Mouse (Mus musculus): Measurements from ENCODE around the gene B3gnt7. TPM values are rescaled to one million over a fixed set of nuclear protein-coding genes. Genes with fewer than 3 reads are reported as not detected.
A peak's percentile ranks its signal among the peaks of the same experiment; 100 is the strongest.
"Not testable (repeated sequence)": the region's sequence is repeated elsewhere in the genome, so short reads cannot be mapped to it uniquely, and the experiment has no call there.

The B3gnt7 gene
- total RNA-seq, 1 experiment from 2014 or later, result 0.12 TPM

DNA sequence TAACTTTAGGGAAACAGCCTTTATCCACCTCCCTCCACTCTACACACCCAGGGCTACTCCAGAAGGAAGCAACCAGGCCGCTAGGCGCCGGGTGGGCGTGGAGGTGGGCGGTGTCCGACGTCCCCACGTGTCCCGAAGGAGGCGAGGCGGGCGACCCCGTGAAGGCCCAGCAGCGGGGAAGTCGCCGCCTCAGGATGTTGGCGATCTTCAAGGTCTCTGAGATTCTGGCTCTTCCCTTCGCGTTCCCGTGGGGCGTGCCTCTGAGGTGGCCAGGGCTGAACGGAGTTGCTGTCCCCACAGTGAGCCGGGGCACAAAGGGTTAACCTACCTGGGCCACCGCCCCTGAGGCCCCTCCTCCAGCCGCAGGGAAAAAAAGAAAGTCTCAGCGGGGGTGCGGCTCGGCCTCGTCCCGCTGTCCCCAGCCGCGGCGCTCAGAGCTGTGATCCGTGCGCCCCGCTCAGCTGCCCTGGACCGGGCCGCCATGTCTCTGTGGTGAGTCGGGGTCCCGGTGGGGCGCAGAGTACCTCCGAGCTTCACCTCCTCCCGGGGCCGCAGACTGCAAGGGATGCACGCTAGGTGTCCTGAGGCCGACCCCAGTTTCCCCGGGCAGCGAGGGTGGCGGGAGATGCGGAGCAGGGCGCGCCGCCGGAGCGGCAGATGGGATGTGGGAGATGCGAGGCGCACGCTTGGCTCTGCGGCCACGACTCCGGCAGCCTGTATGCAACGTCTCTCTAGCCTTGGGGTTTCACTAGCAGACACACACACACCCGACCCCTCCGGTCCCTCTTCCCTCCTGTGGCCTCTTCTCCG lies 636 bp downstream of the B3gnt7 start:
- DNase-seq, result peak; percentile 55

DNA sequence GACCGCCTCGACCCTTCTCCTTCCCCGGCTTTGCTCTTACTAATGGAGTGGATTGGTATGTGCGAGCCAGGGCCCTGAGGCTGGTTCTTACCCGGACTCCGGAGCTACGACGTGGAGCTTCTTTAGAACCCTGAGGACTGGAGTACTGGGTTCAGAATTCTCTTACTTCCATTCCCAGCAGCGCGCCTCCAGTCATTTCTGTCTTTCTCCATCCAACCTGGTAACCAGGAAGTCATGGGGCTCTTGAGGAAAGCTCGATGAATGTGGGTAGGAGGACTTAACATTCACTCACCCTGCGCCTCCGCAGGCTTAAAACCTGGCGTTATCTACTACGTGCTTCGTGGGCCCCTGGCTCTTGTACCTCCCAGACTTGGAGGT lies 1.2 kb downstream of the B3gnt7 start:
- no peak for DNase-seq

DNA sequence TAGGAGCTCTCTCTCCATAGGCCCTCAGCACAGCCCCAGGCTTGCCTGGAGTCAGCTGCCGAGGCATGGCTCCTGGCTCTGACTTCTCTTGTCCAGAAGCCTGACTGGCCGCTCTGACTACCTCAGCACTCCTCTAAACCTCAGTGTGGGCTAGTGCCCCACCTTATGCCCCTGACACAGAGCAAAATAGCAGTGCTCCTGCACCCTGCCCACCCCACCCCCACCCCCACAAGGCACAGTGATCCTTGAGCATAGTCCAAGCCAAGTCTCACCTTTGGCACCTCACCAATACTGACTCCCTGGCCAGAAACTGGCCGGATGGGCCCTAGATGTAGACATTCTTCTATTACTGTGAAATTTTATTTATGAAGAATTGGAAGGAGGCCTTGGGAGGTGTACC lies 4.1 kb downstream of the B3gnt7 start:
- no peak for DNase-seq

DNA sequence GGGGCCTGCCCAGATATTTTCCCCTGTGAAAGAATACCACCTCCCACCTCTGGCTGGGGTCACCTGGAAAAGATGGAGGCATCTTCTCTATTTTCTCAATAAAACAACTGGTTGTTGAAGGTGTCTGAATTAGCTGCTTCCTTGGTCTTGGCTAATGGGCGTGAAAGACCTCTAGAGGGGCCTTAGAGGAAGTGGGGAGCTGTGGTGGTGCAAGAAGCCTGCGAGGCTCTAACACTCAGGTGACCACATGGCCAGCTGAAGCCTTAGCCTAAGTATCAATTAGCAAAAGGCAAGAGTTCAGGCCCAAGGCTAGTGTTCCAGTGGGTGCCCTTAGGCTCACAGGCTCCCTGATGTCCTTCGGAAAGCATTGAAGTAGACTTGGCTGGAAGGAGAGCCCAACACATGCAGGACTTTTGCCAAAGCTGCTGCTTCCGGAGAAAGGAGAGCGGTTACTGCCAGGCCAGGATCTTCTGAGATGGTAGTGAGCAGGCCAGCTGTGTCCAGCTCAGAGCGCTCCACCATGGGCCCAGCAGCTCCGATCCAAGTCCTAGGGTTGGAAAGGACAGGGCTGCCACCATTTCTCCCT lies 4.6 kb downstream of the B3gnt7 start:
- DNase-seq, result no peak

DNA sequence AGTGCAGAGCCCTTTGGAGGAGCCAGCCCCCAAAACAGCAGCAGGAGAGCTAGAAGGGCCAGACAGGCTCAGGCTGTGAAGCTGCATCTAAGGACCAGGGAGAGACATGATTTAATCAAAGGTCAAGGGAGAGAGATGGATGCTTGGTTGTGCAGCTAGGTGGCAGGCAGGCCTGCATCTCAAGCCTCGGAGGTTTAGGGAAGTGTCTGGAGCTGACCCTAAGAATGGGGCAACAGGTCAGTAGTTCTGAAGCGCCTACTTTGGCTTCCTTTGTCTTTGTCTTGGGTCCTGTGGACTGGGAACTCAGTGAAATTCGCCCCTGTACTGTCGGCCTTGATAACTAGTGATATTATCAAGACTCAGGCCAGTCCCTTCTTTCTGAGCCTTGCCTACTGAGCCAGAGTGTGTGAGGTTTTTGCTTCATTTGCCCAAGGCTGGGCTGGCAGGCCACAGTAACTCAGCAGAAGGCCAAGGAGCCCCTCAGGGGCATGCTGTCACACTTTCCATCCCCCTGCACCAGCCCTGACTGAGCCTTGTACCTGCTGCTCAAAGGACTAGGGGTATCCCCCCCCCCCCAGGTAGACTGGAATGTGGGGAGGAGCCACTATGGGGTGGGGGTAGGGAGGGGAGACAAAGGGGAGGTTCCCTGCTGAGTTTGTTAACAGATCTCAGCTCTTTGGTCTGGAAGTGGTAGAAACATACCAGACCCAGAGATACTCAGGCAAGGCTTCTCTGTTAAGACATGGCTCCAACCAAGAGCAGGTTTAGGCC lies 5.4 kb downstream of the B3gnt7 start:
- no peak for DNase-seq

DNA sequence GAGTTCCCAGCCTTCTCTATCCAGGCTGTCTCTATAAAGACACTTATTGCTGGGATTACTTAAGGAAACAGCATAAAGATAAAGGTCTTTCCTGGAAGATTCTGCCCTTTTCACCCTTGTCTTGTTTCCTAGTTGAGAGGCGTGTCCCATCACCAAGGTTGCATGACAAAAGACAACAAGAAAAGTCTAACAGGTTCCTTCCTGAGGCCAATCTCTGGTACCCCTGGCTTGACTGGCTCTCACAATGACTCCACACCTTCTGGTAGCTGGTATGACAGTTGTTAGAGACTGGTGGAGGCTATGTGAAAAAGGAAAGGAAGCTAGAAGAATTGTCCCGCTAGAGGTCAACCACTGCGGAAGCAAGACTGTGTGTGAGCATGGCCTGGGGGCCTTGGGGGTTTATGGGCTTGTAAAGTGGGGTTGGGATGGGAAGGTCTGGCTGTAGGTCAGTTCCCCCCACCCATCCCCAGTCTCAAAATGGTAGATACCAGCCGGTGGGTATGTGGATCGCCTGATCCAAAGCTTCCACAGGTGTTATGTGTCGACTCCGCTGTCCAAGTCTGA lies 6.7 kb downstream of the B3gnt7 start:
- no peak for DNase-seq

DNA sequence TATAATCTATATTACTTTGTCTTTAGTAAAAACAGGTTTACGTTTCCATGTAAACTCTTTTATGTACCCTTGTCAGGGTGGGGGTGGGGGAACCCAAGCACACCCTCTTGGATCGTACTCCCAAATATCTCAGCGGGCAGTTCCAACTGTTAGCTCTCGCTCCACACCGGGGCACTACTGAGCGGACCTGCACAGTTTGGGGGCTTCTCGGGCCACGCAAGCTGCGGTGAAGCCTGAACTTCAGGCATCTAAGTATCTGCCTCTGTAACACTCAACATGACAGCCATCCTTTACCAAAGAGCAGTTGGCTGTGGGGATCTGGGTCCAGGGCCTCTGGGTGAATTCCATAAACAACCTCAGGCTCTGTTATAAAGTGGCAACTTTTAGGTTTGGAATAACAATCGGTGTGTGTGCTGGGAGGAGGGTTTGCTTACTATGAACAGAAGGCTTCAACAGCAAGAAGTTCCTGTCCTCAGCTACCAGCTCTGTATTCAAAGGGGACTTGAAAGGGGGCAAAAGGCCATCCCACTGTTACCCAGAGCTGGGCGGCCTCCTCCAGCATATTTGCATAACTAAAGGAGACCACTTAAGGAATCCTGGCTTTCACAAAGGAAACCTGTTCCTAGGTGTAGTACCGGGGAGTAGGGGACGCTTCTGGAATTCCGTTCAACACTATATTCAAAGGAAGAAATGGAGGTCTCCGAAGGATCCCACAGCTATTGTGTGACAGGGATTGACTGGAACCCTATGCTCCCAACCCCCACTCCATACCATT lies 8.1 kb downstream of the B3gnt7 start:
- no peak for DNase-seq

DNA sequence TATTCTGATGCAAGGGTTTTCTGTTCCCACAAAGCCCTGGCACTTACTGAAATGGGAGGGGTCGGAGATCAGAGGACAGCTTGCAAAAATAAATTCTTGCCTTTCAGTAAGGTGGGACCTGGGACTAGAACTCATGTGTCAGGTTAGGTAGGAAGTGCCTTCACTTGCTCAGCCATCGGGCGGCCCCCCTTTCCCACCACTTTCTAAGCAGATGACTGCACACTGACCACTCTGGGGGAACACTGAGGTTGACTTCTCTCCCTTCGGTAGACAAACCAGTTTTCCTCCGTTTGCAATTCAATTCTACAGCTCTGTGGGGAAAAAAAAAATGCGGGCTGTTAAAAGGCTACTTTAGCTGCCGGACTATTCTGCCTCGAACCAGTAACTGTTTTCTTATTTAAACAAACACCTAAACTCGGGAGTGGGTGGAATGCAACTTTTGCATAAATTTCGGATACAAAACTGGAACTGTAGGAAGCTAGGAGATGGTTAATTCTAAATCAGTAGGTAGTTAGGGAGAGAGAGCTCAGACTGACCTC lies 8.9 kb downstream of the B3gnt7 start:
- DNase-seq, result no peak

DNA sequence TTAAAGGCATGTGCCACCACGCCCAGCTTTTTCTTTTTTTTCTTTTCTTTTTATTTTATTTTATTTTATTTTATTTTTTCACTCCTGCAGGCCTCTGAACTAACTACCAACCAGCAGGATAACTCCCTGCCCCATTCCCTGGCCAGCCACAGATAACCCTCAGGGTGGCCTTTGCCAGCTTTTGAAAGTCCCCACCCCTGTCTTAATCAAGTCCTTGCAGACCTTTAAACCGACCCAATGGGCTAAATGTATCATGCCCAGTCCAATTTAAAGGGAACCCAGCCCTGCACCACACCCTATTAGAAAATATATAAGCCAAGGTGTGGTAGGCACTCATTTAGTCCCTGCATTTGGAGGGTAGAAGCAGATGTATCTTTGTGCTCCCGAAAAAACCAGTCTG lies 9.6 kb downstream of the B3gnt7 start:
- DNase-seq, result no peak

DNA sequence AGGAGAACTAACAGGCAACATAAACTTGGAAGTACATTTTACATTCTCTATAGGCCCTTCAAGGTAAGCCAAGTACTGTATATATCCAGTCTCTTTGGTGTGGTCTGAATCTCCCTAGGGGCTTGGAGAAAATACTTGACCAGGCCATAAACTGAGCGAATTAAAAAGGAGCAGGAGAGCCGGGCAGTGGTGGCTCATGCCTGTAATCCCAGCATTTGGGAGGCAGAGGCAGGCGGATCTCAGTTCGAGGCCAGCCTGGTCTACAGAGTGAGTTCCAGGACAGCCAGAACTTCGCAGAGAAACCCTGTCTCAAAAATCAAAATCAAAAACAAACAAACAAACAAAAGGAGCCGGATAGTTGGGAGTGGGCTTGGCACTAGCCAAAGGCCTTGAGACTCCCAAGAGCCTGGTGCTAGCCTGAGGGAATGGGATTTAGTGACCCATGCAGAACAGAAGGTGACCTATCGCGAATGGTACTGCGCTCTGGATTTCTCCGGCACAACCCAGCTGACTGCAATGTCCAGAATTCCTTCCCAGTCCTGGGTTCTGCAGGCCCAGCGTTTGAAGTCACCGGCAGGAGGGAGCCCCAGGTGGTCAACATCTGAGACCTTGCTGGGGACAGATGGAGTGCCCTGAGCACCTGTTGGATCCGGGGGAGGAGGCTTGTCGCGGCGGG lies 10.6 kb downstream of the B3gnt7 start:
- DNase-seq, result no peak

DNA sequence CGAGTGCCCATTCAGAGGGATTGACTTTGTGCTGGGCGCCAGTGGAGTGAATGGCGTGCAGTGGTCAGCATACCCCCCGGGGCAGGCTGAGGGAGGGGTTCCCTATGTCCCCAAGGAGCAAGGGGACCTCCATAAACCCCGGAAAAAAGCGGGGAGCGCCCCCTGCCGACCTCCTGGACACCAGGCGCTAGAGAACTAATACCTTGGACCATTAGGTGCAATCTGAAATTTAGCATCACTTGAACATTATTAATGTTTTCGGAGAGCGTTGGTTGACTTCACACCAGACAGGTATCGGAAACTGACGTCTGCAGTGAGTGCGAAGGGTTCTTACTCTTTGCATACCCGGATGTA lies 11.1 kb downstream of the B3gnt7 start:
- DNase-seq, result peak; percentile 34

DNA sequence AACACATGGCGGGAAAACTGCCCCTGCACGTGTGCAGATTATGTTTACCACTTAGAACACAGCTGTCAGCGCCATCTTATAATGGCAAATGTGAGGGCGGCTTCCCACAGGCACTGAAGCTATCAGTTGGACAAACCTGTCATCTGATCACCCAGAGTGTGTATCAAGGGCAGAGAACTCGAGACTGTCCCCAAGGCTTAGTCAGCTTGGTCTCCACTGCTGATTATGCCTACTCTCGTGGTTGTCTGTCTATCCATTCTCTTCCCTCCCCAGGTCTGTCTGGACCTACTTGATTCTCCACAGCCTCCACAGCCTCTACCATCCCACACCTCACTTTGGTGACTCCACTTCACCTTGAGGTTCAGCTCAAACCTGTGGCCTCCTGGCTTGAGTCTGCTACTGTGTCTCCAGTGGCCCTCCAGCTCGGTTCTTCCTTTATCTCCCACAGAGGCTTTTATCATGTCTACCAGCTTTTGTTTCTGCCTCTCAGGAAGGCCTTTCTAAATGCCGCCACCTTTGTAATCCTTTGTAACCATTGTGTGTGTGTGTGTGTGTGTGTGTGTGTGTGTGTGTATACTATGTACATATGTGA lies 18.3 kb downstream of the B3gnt7 start:
- no peak for DNase-seq

DNA sequence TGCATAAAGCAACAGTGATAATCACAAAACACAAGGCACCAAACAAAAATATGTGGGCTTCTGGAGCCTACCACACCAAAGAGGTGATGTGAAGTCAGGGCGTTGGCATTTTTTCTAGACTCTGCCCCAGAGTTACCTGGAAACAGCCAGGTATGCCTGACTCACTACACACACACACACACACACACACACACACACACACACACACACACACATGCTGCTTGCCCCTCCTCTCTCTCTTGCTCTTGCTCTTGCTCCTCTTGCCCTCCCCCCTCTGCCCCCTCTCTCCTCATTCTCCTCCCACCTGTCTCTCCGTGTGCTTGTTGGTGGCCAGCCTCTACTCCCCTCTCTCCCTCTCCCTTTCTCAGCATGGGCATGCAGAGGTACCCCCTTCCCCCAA lies 33.7 kb downstream of the B3gnt7 start:
- DNase-seq, result no peak

DNA sequence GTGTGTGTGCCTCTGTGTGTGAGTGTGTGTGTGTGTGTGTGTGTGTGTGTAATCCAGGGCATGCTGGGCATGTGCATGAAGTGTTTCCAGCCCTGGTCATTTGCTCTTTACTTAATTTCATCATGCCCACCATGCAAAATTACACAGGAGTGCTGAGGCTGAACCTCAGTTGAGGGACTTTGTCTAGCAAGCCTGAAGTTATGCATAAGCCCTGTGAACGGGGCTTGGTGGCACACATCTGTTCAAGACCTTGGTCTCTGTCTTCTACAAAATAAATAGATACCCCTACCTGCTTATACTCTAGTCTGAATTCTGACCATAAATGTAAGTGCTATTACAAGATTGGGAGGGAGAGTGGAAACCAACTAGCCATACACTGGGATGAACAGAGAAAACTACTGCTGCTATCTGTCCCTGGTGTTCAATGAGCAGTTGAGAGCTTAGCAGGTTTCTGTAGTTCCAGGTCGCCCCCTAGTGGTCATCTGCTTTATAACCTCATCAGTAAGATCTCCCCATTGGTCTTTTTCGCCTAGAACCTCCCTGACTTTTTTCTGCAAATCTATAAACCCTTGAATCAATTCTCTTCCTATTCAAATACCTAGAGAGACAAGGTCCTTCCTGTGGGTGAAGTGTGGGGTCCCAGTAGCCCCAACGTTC lies 36.7 kb downstream of the B3gnt7 start:
- DNase-seq, result peak; percentile 73

DNA sequence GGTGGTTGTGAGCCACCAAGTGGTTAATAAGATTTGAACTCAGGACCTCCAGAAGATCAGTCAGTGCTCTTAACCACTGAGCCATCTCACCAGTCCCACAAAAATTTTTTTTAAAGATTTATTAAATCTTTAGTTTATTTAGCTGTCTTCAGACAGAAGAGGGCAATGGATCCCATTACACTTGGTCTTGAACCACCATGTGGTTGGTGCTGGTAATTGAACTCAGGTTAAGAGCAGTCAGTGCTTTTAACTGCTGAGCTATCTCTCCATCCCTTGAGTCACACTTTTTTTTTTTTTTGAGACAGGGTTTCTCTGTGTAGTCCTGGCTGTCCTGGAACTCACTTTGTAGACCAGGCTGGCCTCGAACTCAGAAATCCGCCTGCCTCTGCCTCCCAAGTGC lies 38.5 kb downstream of the B3gnt7 start:
- not testable (repeated sequence) for DNase-seq

DNA sequence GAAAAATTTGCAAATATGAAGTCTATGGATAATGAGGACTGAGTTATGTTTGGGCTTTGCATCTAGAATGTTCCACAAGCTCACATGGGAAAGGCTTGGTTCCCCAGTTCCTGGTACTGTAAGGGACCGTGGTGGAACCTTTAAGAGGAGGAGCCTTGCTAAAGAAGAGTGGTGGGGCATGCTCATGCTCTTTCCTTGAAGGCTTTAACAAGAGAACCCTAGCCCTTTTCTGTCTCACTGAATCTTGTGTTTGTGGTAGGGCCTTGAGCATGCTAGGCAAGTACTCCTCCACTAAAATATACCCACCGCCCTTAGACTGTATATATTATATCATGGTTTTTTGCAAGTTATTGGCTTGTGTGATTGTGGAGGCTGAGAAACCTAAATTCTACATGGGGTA lies 39.7 kb downstream of the B3gnt7 start:
- DNase-seq, result no peak

DNA sequence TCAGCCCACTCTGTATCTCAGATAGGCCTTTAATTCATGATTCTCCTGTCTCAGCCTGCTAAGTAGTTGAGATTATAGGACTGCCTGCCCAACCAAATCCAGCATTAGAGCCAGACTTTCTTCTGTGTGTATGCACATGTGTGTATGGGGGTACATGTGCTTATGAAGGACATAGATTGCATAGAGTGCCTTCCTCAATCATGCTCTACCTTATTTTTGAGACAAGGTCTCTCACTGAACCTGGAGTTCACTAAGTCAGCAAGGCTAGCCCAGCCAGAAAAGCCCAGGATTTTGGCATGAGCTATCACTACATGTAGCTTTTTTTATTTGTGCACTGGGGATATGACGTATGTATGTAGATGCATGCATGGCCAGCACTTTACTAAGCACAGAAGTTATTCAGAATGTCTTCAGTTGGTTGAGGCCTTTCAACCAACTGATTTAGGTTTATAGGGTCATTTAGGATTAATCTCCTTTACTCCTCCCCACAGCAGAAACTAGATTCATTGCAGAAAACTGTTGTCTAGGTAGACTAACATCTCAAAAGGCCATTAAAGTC lies 40.5 kb downstream of the B3gnt7 start:
- no peak for DNase-seq

DNA sequence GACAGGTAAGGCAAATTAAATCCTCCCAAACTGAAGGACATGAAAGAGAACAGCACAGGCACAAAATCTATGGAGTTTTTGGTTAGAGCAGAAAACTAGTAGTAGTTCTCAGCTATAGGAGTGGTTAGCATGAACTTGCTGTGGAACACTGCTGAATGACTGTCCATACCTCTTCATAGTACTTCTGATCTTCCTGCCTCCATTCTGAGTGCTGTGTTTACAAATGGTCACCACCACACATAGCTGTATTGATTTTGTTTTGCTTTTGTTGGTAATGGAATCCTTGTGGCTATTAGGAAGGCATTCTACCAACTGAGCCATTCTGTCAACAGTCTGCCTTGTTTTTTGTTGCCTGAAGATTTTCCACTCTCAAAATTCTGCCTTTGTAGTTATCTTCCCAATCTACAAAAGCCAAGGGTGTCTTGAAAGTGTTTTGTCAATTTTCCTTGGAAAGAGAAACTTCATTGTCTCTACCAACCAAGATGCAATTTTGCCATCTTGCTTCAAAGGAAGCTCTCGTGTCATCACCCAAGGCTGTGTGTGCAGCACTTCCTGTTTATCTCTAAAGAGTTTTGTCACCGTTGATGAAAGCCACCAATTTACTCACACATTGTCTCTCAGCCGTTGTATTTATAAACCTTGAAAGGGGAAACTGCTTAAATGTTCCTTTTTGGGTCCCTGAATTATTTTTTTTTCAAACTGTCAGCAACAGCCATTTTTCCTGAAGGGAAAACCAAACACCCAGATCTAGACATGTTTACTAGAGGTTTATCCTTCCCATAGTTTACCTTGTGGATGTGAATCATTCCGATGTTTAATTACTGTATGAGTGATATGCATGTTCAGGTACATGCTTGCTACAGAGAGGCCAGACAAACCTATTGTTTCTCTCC lies 41.6 kb downstream of the B3gnt7 start:
- no peak for DNase-seq

DNA sequence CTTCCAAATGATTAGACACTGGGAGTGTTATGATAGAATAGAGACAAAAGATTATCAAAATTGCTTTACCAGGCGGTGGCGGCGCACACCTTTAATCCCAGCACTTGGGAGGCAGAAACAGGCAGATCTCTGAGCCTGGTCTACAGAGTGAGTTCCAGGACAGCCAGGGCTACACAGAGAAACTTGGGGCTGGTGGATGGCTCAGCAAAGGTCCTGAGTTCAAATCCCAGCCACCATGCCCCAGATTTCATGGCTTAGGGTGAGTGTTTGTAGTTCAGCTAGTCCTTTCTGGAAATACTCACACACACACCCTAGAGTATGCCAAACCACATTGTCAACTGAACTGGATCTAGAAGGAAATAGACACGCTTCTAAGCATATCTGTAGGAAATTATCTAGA lies 42.4 kb downstream of the B3gnt7 start:
- DNase-seq, result no peak

Measured in adrenal gland, postnatal 25 days (tissue).